Mouse (Mus musculus) ES-E14 (cell line): Measurements from ENCODE around the gene Sgk2.

Experiments used
- CHD2 ChIP-seq: IDR thresholded peaks from 2 replicates; pipeline ENCODE4 v1.6.1; 2014; ENCODE audit warnings: mild to moderate bottlenecking, low read depth, low read length, inconsistent platforms
- HCFC1 ChIP-seq: IDR thresholded peaks from 2 replicates; pipeline ENCODE4 v1.6.1; 2012; ENCODE audit warnings: low read length, inconsistent platforms, borderline replicate concordance; ENCODE audit not compliant: insufficient read depth
- ZC3H11A ChIP-seq: IDR thresholded peaks from 2 replicates; pipeline ENCODE4 v1.6.1; 2012; ENCODE audit warnings: low read depth, mild to moderate bottlenecking, inconsistent platforms, low read length, borderline replicate concordance
- ZNF384 ChIP-seq: IDR thresholded peaks from 2 replicates; pipeline ENCODE4 v1.6.1; 2012; ENCODE audit warnings: low read depth, low read length, inconsistent platforms

DNA sequence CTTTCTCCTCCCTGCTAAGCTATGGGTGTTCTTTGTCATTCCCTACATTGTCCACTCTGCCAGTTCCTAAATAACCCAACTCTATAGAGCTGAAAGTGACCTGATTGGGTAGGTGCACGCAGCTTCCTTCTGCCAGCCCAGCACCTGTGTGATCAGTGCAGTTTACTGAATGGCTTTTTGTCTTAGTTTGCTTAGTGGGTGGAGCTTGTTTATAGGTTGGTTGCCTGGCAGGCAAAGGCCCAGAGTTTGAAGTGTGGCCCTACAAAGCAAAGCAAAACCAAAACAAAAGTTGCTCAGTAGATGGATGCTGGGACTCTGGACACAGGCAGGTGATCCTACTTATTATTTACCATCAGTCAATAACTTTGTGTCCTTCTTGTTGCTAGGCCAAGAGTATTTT is 64.6 kb downstream of the Sgk2 start:
- TF ChIP-seq ZNF384 (no peak), CHD2 (no peak), ZC3H11A (no peak), HCFC1 (no peak)
